Mouse (Mus musculus): ENCODE results near the gene Wdr59. TPM values are rescaled to one million over a fixed set of nuclear protein-coding genes. Genes with fewer than 3 reads are reported as not detected.
"Not testable (repeated sequence)": the region's sequence is repeated elsewhere in the genome, so short reads cannot be mapped to it uniquely, and the experiment has no call there.

The Wdr59 gene
- polyA plus RNA-seq, 1 experiment from 2014 or later: 4.2 TPM

DNA sequence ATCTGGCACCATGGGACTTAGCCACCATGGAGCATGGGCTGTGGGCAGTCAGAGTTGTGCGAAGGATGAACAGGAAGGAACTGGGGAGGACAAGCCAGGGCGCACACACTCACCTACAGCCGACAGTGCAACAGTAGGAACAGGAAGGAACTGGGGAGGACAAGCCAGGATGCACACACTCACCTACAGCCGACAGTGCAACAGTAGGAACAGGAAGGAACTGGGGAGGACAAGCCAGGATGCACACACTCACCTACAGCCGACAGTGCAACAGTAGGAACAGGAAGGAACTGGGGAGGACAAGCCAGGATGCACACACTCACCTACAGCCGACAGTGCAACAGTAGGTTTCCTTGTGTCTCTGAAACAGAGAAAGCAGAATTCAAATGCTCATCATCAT lies 23.6 kb downstream of the Wdr59 start:
- H3K36me3 ChIP-seq (ENCODE audit: control insufficient read depth, insufficient read depth, low read length); H3K27me3 ChIP-seq (ENCODE audit: control insufficient read depth, insufficient read depth, low read length); H3K27ac ChIP-seq (ENCODE audit: low read depth, low read length); H3K9ac ChIP-seq (ENCODE audit: low read depth, low read length); H3K4me2 ChIP-seq; H3K4me3 ChIP-seq (ENCODE audit: low read depth, low read length); H3K9me3 ChIP-seq (replicated peaks; ENCODE audit: control insufficient read depth, low read length); ATAC-seq (replicated peaks; ENCODE audit: insufficient number of reproducible peaks, low FRiP score, low TSS enrichment): not testable (repeated sequence)
- peaks cover 11% of the 10 kb centered on the region for H3K4me1 ChIP-seq (ENCODE audit: control insufficient read depth, insufficient read depth, low read length)
- WGBS (ENCODE audit: insufficient replicate concordance): 74% methylated on average over 4 of the region's 6 CpGs

DNA sequence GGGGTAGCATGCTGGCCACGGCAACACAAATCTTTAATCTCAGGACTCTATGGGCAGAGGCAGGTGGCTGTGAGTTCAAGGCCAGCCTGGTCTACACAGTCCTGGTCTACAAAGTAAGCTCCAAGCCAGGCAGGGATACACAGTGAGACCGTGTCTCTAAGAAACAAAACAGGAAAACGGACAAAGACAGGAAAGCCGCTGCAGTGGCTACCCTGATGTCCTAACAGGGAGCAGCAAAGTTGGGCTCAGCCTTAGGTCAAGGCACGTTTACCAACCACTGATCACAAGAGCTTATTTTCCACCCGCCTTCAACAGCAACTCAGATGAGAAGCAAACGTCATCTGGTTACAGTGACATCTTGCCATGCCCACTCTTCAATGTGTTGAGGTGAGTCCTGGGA lies 25.6 kb downstream of the Wdr59 start:
- no peak overlapping the region for H3K27ac ChIP-seq (ENCODE audit: low read depth, low read length)
- peaks cover 9% of the 10 kb centered on the region; the same call in 1 of the 2 replicates for H3K36me3 ChIP-seq (ENCODE audit: control insufficient read depth, insufficient read depth, low read length)
- ATAC-seq (replicated peaks; ENCODE audit: insufficient number of reproducible peaks, low FRiP score, low TSS enrichment): no peak
- no peak overlapping the region for H3K4me3 ChIP-seq (ENCODE audit: low read depth, low read length)
- no peaks in the 10 kb centered on the region for H3K9me3 ChIP-seq (replicated peaks; ENCODE audit: control insufficient read depth, low read length)
- peaks cover 3% of the 10 kb centered on the region; the same call in 1 of the 2 replicates for H3K27me3 ChIP-seq (ENCODE audit: control insufficient read depth, insufficient read depth, low read length)
- WGBS (ENCODE audit: insufficient replicate concordance): 71% methylated on average over 7 of the region's 7 CpGs
- H3K4me2 ChIP-seq: no peak overlapping the region
- no peak overlapping the region for H3K9ac ChIP-seq (ENCODE audit: low read depth, low read length)
- no peaks in the 10 kb centered on the region for H3K4me1 ChIP-seq (ENCODE audit: control insufficient read depth, insufficient read depth, low read length)

DNA sequence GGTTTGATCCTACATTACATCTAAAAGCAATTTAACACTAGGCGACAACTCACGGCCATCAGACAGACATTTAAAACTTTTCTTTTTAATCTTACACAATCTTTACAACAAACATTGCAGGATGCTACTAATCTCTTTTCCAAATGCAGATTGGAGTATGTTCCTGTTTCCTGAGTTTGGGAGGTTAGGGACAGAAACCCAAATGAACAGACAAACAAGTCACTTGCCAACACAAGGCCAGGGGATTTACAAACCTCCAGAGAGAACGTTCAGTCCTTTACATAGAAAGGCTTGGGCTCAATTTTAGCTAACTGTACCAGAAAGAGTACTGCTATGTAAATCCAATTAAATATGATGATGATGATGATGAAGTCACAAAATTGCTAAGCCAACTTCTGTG lies 28.7 kb downstream of the Wdr59 start:
- Histone ChIP-seq H3K4me3 (ENCODE audit: low read depth, low read length) (no peak overlapping the region), H3K27me3 (ENCODE audit: control insufficient read depth, insufficient read depth, low read length) (no peaks in the 10 kb centered on the region; the same call in 1 of the 2 replicates), H3K9me3 (replicated peaks; ENCODE audit: control insufficient read depth, low read length) (no peaks in the 10 kb centered on the region), H3K9ac (ENCODE audit: low read depth, low read length) (no peak overlapping the region), H3K36me3 (ENCODE audit: control insufficient read depth, insufficient read depth, low read length) (peaks cover 3% of the 10 kb centered on the region; the same call in 1 of the 2 replicates), H3K27ac (ENCODE audit: low read depth, low read length) (no peak overlapping the region), H3K4me1 (ENCODE audit: control insufficient read depth, insufficient read depth, low read length) (no peaks in the 10 kb centered on the region), H3K4me2 (no peak overlapping the region)
- ATAC-seq (replicated peaks; ENCODE audit: insufficient number of reproducible peaks, low FRiP score, low TSS enrichment): no peak
- WGBS (ENCODE audit: insufficient replicate concordance): 84% methylated on average over 3 of the region's 3 CpGs

DNA sequence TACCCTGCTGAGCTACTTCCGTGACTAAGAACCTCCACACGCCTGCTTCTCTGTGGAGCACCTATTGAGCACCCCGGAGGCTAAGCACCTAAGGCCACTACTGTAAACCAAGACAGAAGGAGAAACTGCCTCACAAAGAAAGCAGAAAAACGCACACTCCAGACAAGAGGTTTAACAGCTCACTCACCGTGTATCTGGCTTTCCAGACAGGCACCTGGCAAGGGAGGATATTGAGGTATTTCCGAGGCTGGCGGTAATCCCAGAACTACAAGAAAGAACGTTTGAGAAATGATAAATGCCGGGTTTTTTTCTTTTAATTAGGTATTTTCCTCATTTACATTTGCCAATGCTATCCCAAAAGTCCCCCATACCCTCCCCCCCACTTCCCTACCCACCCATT lies 29.4 kb downstream of the Wdr59 start:
- H3K4me1 ChIP-seq (ENCODE audit: control insufficient read depth, insufficient read depth, low read length): no peaks in the 10 kb centered on the region
- peaks cover 3% of the 10 kb centered on the region; the same call in 1 of the 2 replicates for H3K36me3 ChIP-seq (ENCODE audit: control insufficient read depth, insufficient read depth, low read length)
- no peak for ATAC-seq (replicated peaks; ENCODE audit: insufficient number of reproducible peaks, low FRiP score, low TSS enrichment)
- no peaks in the 10 kb centered on the region; the same call in 1 of the 2 replicates for H3K27me3 ChIP-seq (ENCODE audit: control insufficient read depth, insufficient read depth, low read length)
- no peak overlapping the region for H3K4me3 ChIP-seq (ENCODE audit: low read depth, low read length)
- H3K27ac ChIP-seq (ENCODE audit: low read depth, low read length): no peak overlapping the region
- H3K4me2 ChIP-seq: no peak overlapping the region
- no peaks in the 10 kb centered on the region for H3K9me3 ChIP-seq (replicated peaks; ENCODE audit: control insufficient read depth, low read length)
- no peak overlapping the region for H3K9ac ChIP-seq (ENCODE audit: low read depth, low read length)
- 89% methylated on average over 9 of the region's 9 CpGs for WGBS (ENCODE audit: insufficient replicate concordance)

DNA sequence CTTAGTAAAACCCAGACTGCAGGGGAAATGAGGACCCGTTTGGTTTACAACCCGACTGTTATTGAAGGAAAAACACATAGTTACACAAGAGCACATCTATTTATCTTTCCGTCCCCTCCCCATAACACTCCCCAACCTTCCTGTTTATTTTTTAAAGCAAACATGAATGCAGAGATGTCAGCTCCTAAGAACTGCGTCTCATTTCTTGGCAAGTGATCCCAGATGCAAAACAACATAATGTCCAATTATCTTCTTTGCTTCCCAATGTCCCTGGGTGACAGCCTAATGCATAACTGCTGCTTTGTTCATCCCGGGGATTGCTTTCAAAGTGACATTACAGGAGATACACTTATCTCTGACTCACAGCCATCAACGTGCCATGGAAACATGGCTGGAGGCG lies 30.7 kb downstream of the Wdr59 start:
- H3K9me3 ChIP-seq (replicated peaks; ENCODE audit: control insufficient read depth, low read length): no peaks in the 10 kb centered on the region
- no peaks in the 10 kb centered on the region for H3K4me1 ChIP-seq (ENCODE audit: control insufficient read depth, insufficient read depth, low read length)
- peaks cover 3% of the 10 kb centered on the region; the same call in 1 of the 2 replicates for H3K36me3 ChIP-seq (ENCODE audit: control insufficient read depth, insufficient read depth, low read length)
- H3K4me3 ChIP-seq (ENCODE audit: low read depth, low read length): no peak overlapping the region
- ATAC-seq (replicated peaks; ENCODE audit: insufficient number of reproducible peaks, low FRiP score, low TSS enrichment): no peak
- H3K27ac ChIP-seq (ENCODE audit: low read depth, low read length): no peak overlapping the region
- 63% methylated on average over 7 of the region's 7 CpGs for WGBS (ENCODE audit: insufficient replicate concordance)
- H3K4me2 ChIP-seq: no peak overlapping the region
- H3K27me3 ChIP-seq (ENCODE audit: control insufficient read depth, insufficient read depth, low read length): no peaks in the 10 kb centered on the region; the same call in 1 of the 2 replicates
- no peak overlapping the region for H3K9ac ChIP-seq (ENCODE audit: low read depth, low read length)

DNA sequence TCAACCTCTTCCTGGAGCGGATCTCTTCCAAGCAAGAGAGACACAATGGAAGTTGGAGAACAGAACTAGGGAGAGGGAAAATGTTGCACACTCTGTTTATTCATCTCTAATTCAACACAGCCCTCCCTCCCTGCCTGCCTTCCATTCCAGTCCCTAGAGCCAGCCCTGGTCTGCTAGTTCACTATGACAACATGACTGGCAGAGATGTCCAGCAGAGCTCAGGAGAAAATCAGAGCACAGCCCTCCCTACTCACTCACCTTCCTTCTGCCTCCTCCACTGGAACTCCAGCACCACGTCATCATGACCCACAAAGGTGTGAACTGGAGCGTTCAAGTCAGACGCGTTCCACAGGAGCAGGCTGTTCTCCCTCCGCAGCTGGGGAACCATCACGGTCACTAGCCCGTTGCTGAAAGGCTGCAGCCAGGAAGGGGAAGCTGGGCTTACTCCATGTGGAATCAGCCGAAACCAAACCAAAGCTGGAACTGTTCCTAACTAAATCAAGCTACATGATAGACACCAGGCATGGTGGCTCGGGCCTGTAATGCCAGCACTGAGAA lies 31.8 kb downstream of the Wdr59 start:
- no peak overlapping the region for H3K9ac ChIP-seq (ENCODE audit: low read depth, low read length)
- peaks cover 5% of the 10 kb centered on the region; the same call in 1 of the 2 replicates for H3K36me3 ChIP-seq (ENCODE audit: control insufficient read depth, insufficient read depth, low read length)
- H3K27me3 ChIP-seq (ENCODE audit: control insufficient read depth, insufficient read depth, low read length): no peaks in the 10 kb centered on the region
- H3K4me3 ChIP-seq (ENCODE audit: low read depth, low read length): no peak overlapping the region
- H3K9me3 ChIP-seq (replicated peaks; ENCODE audit: control insufficient read depth, low read length): no peaks in the 10 kb centered on the region
- ATAC-seq (replicated peaks; ENCODE audit: insufficient number of reproducible peaks, low FRiP score, low TSS enrichment): no peak
- no peak overlapping the region for H3K27ac ChIP-seq (ENCODE audit: low read depth, low read length)
- 77% methylated on average over 10 of the region's 10 CpGs for WGBS (ENCODE audit: insufficient replicate concordance)
- no peak overlapping the region for H3K4me2 ChIP-seq
- no peaks in the 10 kb centered on the region for H3K4me1 ChIP-seq (ENCODE audit: control insufficient read depth, insufficient read depth, low read length)

DNA sequence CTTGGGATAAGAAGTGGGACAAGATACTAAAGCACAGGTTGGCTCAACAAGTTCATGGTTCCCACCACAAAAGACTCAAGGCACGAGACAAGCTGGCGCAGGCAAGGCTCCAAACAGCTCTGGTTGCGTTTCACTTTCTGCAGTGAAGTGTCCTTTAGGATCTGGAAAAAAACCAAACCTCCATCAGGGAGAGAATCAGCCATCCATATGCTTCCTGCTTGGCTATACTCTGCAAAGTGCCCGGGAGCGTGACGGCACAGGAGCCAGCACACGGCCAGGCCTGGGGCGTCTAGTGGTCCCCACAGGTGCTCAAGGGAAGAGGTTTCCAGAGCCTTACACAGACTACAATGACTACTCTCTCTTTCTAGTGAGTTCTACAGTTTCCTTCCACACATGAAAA lies 41.2 kb downstream of the Wdr59 start:
- Histone ChIP-seq H3K9me3 (replicated peaks; ENCODE audit: control insufficient read depth, low read length) (no peaks in the 10 kb centered on the region), H3K9ac (ENCODE audit: low read depth, low read length) (no peak overlapping the region), H3K36me3 (ENCODE audit: control insufficient read depth, insufficient read depth, low read length) (peaks cover 32% of the 10 kb centered on the region), H3K4me2 (no peak overlapping the region), H3K4me3 (ENCODE audit: low read depth, low read length) (no peak overlapping the region), H3K27me3 (ENCODE audit: control insufficient read depth, insufficient read depth, low read length) (no peaks in the 10 kb centered on the region), H3K27ac (ENCODE audit: low read depth, low read length) (no peak overlapping the region), H3K4me1 (ENCODE audit: control insufficient read depth, insufficient read depth, low read length) (no peaks in the 10 kb centered on the region)
- 93% methylated on average over 8 of the region's 8 CpGs for WGBS (ENCODE audit: insufficient replicate concordance)
- no peak for ATAC-seq (replicated peaks; ENCODE audit: insufficient number of reproducible peaks, low FRiP score, low TSS enrichment)

DNA sequence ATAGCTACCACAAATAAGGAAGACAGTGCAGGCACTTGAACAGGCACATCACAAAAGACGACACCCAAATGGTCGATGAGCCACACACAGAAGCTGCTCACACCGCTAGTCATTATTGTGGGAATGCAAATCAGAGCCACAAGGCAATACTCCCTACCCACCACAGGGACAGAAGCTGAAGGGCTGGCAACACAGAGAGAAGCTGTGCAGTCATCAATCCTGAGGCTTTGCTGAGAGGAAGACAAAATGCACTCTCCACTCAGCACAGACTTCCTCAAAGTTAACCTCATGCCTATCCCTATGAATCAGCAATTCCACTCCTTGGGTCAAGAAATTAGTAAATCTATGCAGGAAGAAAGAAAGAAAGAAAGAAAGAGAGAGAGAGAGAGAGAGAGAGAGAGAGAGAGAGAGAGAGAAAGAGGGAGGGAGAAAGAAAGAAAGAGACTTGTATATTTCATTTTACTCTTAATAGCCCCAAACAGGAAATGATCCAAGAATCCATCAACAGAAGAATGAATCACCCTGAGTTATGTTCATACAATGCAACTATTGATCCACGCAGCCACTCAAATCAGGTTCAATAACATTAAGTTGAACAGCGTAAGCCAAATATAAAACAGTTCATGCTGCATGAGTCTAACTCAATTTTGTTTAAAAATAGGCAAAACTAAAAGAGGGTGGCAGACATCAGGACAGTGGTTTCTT lies 44.0 kb downstream of the Wdr59 start:
- H3K36me3 ChIP-seq (ENCODE audit: control insufficient read depth, insufficient read depth, low read length): peaks cover 21% of the 10 kb centered on the region
- 91% methylated on average over 5 of the region's 5 CpGs for WGBS (ENCODE audit: insufficient replicate concordance)

More for the DNA sequence above, 44.0 kb downstream of the Wdr59 start:
- no peak overlapping the region for H3K9ac ChIP-seq (ENCODE audit: low read depth, low read length)
- H3K4me2 ChIP-seq: no peak overlapping the region
- H3K9me3 ChIP-seq (replicated peaks; ENCODE audit: control insufficient read depth, low read length): no peaks in the 10 kb centered on the region
- H3K4me1 ChIP-seq (ENCODE audit: control insufficient read depth, insufficient read depth, low read length): no peaks in the 10 kb centered on the region
- no peak overlapping the region for H3K4me3 ChIP-seq (ENCODE audit: low read depth, low read length)
- no peak overlapping the region for H3K27ac ChIP-seq (ENCODE audit: low read depth, low read length)
- no peaks in the 10 kb centered on the region for H3K27me3 ChIP-seq (ENCODE audit: control insufficient read depth, insufficient read depth, low read length)
- ATAC-seq (replicated peaks; ENCODE audit: insufficient number of reproducible peaks, low FRiP score, low TSS enrichment): no peak
